Comparison of ENCODE assay signal across 9 mouse cellular contexts in the genomic region with DNA sequence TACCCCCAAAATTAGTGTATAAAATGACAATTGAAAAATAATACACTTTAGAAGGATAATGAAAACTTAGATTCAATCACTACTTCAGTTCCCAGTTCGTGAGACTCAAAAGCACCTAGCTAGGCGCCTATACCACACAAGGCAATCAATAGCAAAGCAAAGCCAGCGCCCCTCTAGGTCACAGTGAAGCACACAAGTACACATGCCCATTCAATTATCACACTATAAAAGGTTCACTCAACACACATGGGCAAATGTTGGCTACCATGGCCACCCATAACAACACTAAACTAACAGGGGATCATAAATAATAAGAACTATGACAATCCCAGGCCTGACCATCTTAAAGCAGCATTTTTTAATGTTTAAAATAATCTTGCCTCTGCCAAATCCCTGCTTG. TPM values are rescaled to one million over a fixed set of nuclear protein-coding genes. Genes with fewer than 3 reads are reported as not detected.
DNase-seq lines count a peak whose midpoint lies in the region; ATAC-seq lines count a peak whose summit lies in the region.
"Had no signal": no experiment of that assay in that cellular context is flagged by ENCODE, and none has a peak within 500 bp of the region (broad histone marks: within the 10 kb centered on the region; RNA-seq: fewer than 3 reads in every experiment).

No protein-coding gene starts in this region.

- no peaks in the 10 kb centered on the region for H3K9me3 ChIP-seq in heart, embryonic 12.5 days (replicated peaks)
- H3K9me3 ChIP-seq in hindbrain, embryonic 13.5 days: no peaks in the 10 kb centered on the region
- no peaks in the 10 kb centered on the region for H3K9me3 ChIP-seq in midbrain, embryonic 10.5 days (replicated peaks)

- H3K27me3 ChIP-seq in heart, embryonic 12.5 days (replicated peaks): no peaks in the 10 kb centered on the region
- H3K27me3 ChIP-seq in hindbrain, embryonic 13.5 days: no peaks in the 10 kb centered on the region
- no peaks in the 10 kb centered on the region for H3K27me3 ChIP-seq in midbrain, embryonic 10.5 days (ENCODE audit: low read depth, poor library complexity, severe bottlenecking)
- H3K27me3 ChIP-seq: Patski had no signal

- H3K4me3 ChIP-seq in heart, embryonic 12.5 days: peak overlapping the region; percentile 97
- peak overlapping the region; percentile 96 for H3K4me3 ChIP-seq in hindbrain, embryonic 13.5 days
- peak overlapping the region; percentile 97 for H3K4me3 ChIP-seq in midbrain, embryonic 10.5 days

- H3K9ac ChIP-seq in heart, embryonic 12.5 days: no peak overlapping the region
- H3K9ac ChIP-seq in hindbrain, embryonic 13.5 days: peak overlapping the region; percentile 98

- no peak for ATAC-seq in heart, embryonic 12.5 days (ENCODE audit: insufficient number of reproducible peaks, low FRiP score)
- ATAC-seq in hindbrain, embryonic 13.5 days (ENCODE audit: low FRiP score): no peak
- ATAC-seq in granulocyte monocyte progenitor cell, adult 5-6 weeks (replicated peaks; ENCODE audit: poor library complexity, severe bottlenecking): no peak
- ATAC-seq: Patski had no signal

- peak overlapping the region; percentile 51 for H3K4me2 ChIP-seq in heart, embryonic 12.5 days
- H3K4me2 ChIP-seq in hindbrain, embryonic 13.5 days: peak overlapping the region; percentile 82

- H3K27ac ChIP-seq in heart, embryonic 12.5 days (ENCODE audit: poor library complexity, severe bottlenecking): no peak overlapping the region
- no peak overlapping the region for H3K27ac ChIP-seq in hindbrain, embryonic 13.5 days
- no peak overlapping the region for H3K27ac ChIP-seq in midbrain, embryonic 10.5 days (replicated peaks)

- DNase-seq in heart, adult 11 months: no peak
- DNase-seq in ZHBTc4 (ENCODE audit: low read depth, low spot score): peak; percentile 38
- DNase-seq in midbrain, embryonic 10.5 days (ENCODE audit: low spot score): peak; percentile 20
- no peak for DNase-seq in left cerebral cortex, adult 9 months (ENCODE audit: low spot score in 2 of 2)
- no peak for DNase-seq in cerebellum, postnatal 36 days

- peaks cover 30% of the 10 kb centered on the region for H3K4me1 ChIP-seq in heart, embryonic 12.5 days (replicated peaks)
- peaks cover 46% of the 10 kb centered on the region for H3K4me1 ChIP-seq in hindbrain, embryonic 13.5 days (replicated peaks)
- H3K4me1 ChIP-seq in midbrain, embryonic 10.5 days: peaks cover 44% of the 10 kb centered on the region

- no peaks in the 10 kb centered on the region for H3K36me3 ChIP-seq in heart, embryonic 12.5 days
- H3K36me3 ChIP-seq in hindbrain, embryonic 13.5 days: no peaks in the 10 kb centered on the region
- no peaks in the 10 kb centered on the region for H3K36me3 ChIP-seq in midbrain, embryonic 10.5 days

- WGBS in heart, embryonic 12.5 days: 51% methylated on average over 3 of the region's 3 CpGs
- WGBS in hindbrain, embryonic 13.5 days: 24% methylated on average over 3 of the region's 3 CpGs
- WGBS in midbrain, embryonic 10.5 days: 57% methylated on average over 3 of the region's 3 CpGs

RNA-seq across cellular contexts. Expression of a gene that starts 5.8 kb away (rescaled TPM):
- 12.4 and 13.6 TPM in 2 replicates for polyA plus RNA-seq in heart, embryonic 12.5 days (2016; fragmentation: Nextera tagmentation; extraction: Ambion mirVana)
- 11.6 and 11.7 TPM in 2 replicates for polyA plus RNA-seq in hindbrain, embryonic 13.5 days (2015; fragmentation: Nextera tagmentation; extraction: Ambion mirVana)
- 10.3 and 12.5 TPM in 2 replicates for polyA plus RNA-seq in midbrain, embryonic 10.5 days (2016; fragmentation: Nextera tagmentation; extraction: Ambion mirVana)
- total RNA-seq in granulocyte monocyte progenitor cell, adult 5-6 weeks (2014; fragmentation: Nextera tagmentation): 30.8 and 35.4 TPM in 2 replicates
- total RNA-seq in granulocyte monocyte progenitor cell, adult 5-6 weeks (2017): 12.9 and 13.4 TPM in 2 replicates

Comparison
In these comparisons a context has a peak if more than half of its experiments do, and no peak if none do; other contexts are left out.
1. DNase-seq: peak in ZHBTc4 (single experiment) and midbrain, embryonic 10.5 days (single experiment); none in heart, adult 11 months (single experiment), left cerebral cortex, adult 9 months (0 of 2) and cerebellum, postnatal 36 days (0 of 2).
2. Peak in every context shown above with its lines, with median percentiles within 50 percentile points of each other: H3K4me3 ChIP-seq.